Mouse (Mus musculus): ENCODE data around the gene Lypd9. TPM values are rescaled to one million over a fixed set of nuclear protein-coding genes. Genes with fewer than 3 reads are reported as not detected.

Lypd9 gene
- polyA plus RNA-seq, 2 experiments: not detected

- no peaks in the 10 kb centered on the region for H3K36me3 ChIP-seq (replicated peaks; ENCODE audit: control insufficient read depth, insufficient read depth, low read depth)
- H3K4me2 ChIP-seq (ENCODE audit: low read depth): no peak within 1 kb of the TSS
- H3K27me3 ChIP-seq (ENCODE audit: control insufficient read depth, insufficient read depth, low read length): no peaks in the 10 kb centered on the region
- no peak within 1 kb of the TSS for H3K4me3 ChIP-seq (ENCODE audit: insufficient read depth in 1 of 2, low read depth in 2 of 2, low read length in 2 of 2)
- no peak for TF ChIP-seq CTCF (IDR thresholded peaks at IDR 0.05; ENCODE audit: low read depth)
- no peaks in the 10 kb centered on the region for H3K9me3 ChIP-seq (ENCODE audit: control insufficient read depth, low read length)
- no peak for DNase-seq (ENCODE audit: low read depth in 3 of 3, low spot score in 3 of 3)
- ATAC-seq (ENCODE audit: insufficient read depth): no peak
- H3K9ac ChIP-seq (replicated peaks): no peak within 1 kb of the TSS
- no peak within 1 kb of the TSS for H3K27ac ChIP-seq
- H3K4me1 ChIP-seq (replicated peaks; ENCODE audit: control insufficient read depth in 2 of 2, insufficient read depth in 2 of 2, low read length in 1 of 2): no peaks in the 10 kb centered on the region
Measured at GRCm38 (mm10) chr11:58462170-58462569, 9.4 kb upstream of the Lypd9 start, which contains the start of gene Olfr30. Gene Olfr30, minus strand, starts transcription at chr11:58462270.

DNA sequence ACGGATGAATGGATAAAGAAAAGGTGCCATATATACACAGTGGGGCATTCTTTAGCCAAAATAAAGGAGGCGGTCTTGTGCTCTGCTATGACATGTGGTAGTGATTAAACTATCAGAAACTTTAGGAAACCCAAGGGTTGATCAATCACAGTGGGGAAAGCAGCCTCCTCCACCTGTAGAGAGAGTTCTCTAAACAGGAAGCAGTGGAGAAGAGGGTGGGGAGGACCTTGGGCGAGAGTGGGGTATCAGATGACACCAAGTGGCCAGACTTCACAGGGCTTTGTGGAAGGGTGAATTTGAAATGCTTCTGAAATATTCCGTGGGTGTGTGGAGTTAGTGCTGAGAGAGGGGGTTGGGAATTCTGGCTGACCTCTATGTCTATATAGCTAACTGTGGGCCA is 869 bp upstream of the Lypd9 start:
- Histone ChIP-seq H3K27ac (no peak overlapping the region), H3K4me2 (ENCODE audit: low read depth) (no peak overlapping the region), H3K9me3 (ENCODE audit: control insufficient read depth, low read length) (no peaks in the 10 kb centered on the region), H3K27me3 (ENCODE audit: control insufficient read depth, insufficient read depth, low read length) (no peaks in the 10 kb centered on the region), H3K9ac (replicated peaks) (no peak overlapping the region), H3K4me3 (ENCODE audit: insufficient read depth in 1 of 2, low read depth in 2 of 2, low read length in 2 of 2) (no peak overlapping the region), H3K36me3 (replicated peaks; ENCODE audit: control insufficient read depth, insufficient read depth, low read depth) (no peaks in the 10 kb centered on the region), H3K4me1 (replicated peaks; ENCODE audit: control insufficient read depth in 2 of 2, insufficient read depth in 2 of 2, low read length in 1 of 2) (no peaks in the 10 kb centered on the region)
- ATAC-seq (ENCODE audit: insufficient read depth) (no peak), DNase-seq (ENCODE audit: low read depth in 3 of 3, low spot score in 3 of 3) (no peak)
- WGBS (ENCODE audit: insufficient replicate concordance): 51% methylated on average over 4 of the region's 4 CpGs
- TF ChIP-seq CTCF (IDR thresholded peaks at IDR 0.05; ENCODE audit: low read depth): no peak
- no peak for TF ChIP-seq EP300 (IDR thresholded peaks at IDR 0.05; ENCODE audit: low read depth)

- H3K4me3 ChIP-seq (ENCODE audit: insufficient read depth in 1 of 2, low read depth in 2 of 2, low read length in 2 of 2): no peak overlapping the region
- H3K4me2 ChIP-seq (ENCODE audit: low read depth): no peak overlapping the region
- H3K9ac ChIP-seq (replicated peaks): no peak overlapping the region
- DNase-seq (ENCODE audit: low read depth in 3 of 3, low spot score in 3 of 3): no peak
- H3K9me3 ChIP-seq (ENCODE audit: control insufficient read depth, low read length): no peaks in the 10 kb centered on the region
- no peak overlapping the region for H3K27ac ChIP-seq
- no peaks in the 10 kb centered on the region for H3K4me1 ChIP-seq (replicated peaks; ENCODE audit: control insufficient read depth in 2 of 2, insufficient read depth in 2 of 2, low read length in 1 of 2)
- TF ChIP-seq CTCF (IDR thresholded peaks at IDR 0.05; ENCODE audit: low read depth) (no peak), EP300 (IDR thresholded peaks at IDR 0.05; ENCODE audit: low read depth) (no peak)
- no peaks in the 10 kb centered on the region for H3K36me3 ChIP-seq (replicated peaks; ENCODE audit: control insufficient read depth, insufficient read depth, low read depth)
- WGBS (ENCODE audit: insufficient replicate concordance): 35% methylated on average over 5 of the region's 5 CpGs
- no peaks in the 10 kb centered on the region for H3K27me3 ChIP-seq (ENCODE audit: control insufficient read depth, insufficient read depth, low read length)
- ATAC-seq (ENCODE audit: insufficient read depth): no peak
Measured at GRCm38 (mm10) chr11:58437866-58438265, 14.9 kb downstream of the Lypd9 start.

DNA sequence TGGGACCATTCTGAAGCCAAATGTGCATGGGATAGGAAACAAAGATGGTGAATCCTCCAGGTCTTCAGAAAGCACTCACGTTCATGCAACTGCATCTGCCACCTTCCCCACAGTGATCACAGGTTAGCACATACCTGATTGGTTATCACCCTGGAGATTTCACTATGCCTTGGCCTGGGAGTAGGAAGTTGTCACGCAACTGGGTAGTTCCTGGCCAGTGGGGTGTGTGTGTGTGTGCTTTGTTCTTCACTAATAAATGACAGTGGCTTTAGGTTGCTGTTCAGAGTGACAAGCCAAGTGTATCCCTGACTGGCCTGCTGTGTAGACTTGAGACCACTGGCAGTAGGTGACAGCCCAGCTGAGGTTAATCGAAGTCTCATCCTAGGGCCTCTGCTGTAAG is 20.5 kb downstream of the Lypd9 start, which contains the start of gene Gm12253:
TSS of gene Gm12253 (plus strand) at position 301 of the 400 bp plus-strand sequence.
- Histone ChIP-seq H3K9ac (replicated peaks) (no peak within 1 kb of the TSS), H3K4me3 (ENCODE audit: insufficient read depth in 1 of 2, low read depth in 2 of 2, low read length in 2 of 2) (no peak within 1 kb of the TSS), H3K9me3 (ENCODE audit: control insufficient read depth, low read length) (no peaks in the 10 kb centered on the region), H3K4me2 (ENCODE audit: low read depth) (no peak within 1 kb of the TSS), H3K4me1 (replicated peaks; ENCODE audit: control insufficient read depth in 2 of 2, insufficient read depth in 2 of 2, low read length in 1 of 2) (no peaks in the 10 kb centered on the region), H3K27me3 (ENCODE audit: control insufficient read depth, insufficient read depth, low read length) (no peaks in the 10 kb centered on the region), H3K36me3 (replicated peaks; ENCODE audit: control insufficient read depth, insufficient read depth, low read depth) (no peaks in the 10 kb centered on the region), H3K27ac (no peak within 1 kb of the TSS)
- ATAC-seq (ENCODE audit: insufficient read depth) (no peak), DNase-seq (ENCODE audit: low read depth in 3 of 3, low spot score in 3 of 3) (no peak)
- no peak for TF ChIP-seq CTCF (IDR thresholded peaks at IDR 0.05; ENCODE audit: low read depth)
- TF ChIP-seq EP300 (IDR thresholded peaks at IDR 0.05; ENCODE audit: low read depth): no peak
- 56% methylated on average over 3 of the region's 3 CpGs for WGBS (ENCODE audit: insufficient replicate concordance)

DNA sequence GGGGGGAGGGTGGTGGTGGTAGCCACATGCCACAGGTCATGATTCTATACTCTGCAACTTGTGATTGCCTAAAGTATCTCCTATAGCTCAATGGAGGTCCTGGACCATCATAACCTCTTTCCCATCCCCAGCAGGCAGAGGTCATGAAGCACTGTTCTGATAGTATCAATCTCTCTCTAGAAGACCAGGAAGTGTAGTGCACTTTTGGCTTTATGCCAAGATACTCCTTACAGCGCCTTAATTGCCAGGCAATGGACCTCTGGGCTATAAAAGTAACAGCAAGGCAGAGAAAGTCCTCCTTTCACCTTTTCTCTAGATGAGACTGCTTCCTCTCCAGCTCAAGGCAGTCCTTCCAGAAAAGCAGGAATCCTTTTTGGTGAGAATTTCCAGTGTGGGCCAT is 31.9 kb downstream of the Lypd9 start, which contains the start of gene 1810065E05Rik:
TSS of gene 1810065E05Rik (plus strand) at position 297 of the 400 bp plus-strand sequence.
- TF ChIP-seq EP300 (IDR thresholded peaks at IDR 0.05; ENCODE audit: low read depth): no peak
- TF ChIP-seq CTCF (IDR thresholded peaks at IDR 0.05; ENCODE audit: low read depth): no peak
- H3K4me1 ChIP-seq (replicated peaks; ENCODE audit: control insufficient read depth in 2 of 2, insufficient read depth in 2 of 2, low read length in 1 of 2): no peaks in the 10 kb centered on the region

More for the DNA sequence above, 31.9 kb downstream of the Lypd9 start, which contains the start of gene 1810065E05Rik:
- WGBS (ENCODE audit: insufficient replicate concordance): 34% methylated on average over 1 of the region's 1 CpGs
- Histone ChIP-seq H3K9me3 (ENCODE audit: control insufficient read depth, low read length) (no peaks in the 10 kb centered on the region), H3K9ac (replicated peaks) (no peak within 1 kb of the TSS), H3K27ac (no peak within 1 kb of the TSS), H3K4me3 (ENCODE audit: insufficient read depth in 1 of 2, low read depth in 2 of 2, low read length in 2 of 2) (no peak within 1 kb of the TSS), H3K36me3 (replicated peaks; ENCODE audit: control insufficient read depth, insufficient read depth, low read depth) (no peaks in the 10 kb centered on the region), H3K4me2 (ENCODE audit: low read depth) (no peak within 1 kb of the TSS), H3K27me3 (ENCODE audit: control insufficient read depth, insufficient read depth, low read length) (no peaks in the 10 kb centered on the region)
- DNase-seq (ENCODE audit: low read depth in 3 of 3, low spot score in 3 of 3) (no peak), ATAC-seq (ENCODE audit: insufficient read depth) (no peak)
